Mouse (Mus musculus): ENCODE data around the gene Amot. TPM values are rescaled to one million over a fixed set of nuclear protein-coding genes. Genes with fewer than 3 reads are reported as not detected.

The Amot gene
- polyA plus RNA-seq, 1 experiment from 2014 or later: 11.0 TPM

DNA sequence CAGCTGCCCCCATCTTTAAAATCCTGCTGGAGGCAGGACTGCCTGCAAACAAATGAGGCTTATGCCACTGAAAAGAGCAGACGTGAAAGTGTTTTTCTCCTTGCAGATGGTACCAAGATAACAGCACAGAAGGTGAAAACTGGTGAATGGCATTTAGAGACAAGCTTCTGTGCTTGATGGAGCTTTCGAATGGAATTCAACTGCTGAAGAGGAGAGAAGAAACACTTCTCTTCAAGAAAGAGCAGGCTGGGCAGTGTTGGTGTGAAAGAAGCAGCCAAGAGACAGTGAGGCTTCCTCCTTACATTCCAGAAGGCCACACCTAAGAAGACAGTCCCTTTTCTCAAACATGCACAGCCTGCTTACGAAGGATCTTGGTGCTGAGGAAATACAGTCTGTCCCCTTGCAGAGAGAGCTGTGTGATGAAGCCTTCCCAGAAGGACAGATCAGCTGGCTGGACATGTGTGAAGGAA lies 27.2 kb downstream of the Amot start:
- no peak overlapping the region for H3K4me2 ChIP-seq
- H3K9me3 ChIP-seq: no peaks in the 10 kb centered on the region
- H3K27ac ChIP-seq (replicated peaks): peak overlapping the region; percentile 28; the same call in 1 of the 2 replicates
- 58% methylated on average over 3 of the region's 3 CpGs for WGBS
- no peak for ATAC-seq (ENCODE audit: low read depth)
- 0 out of 2 replicates have a peak, but pooled peaks cover 8% of the 10 kb centered on the region for H3K4me1 ChIP-seq (replicated peaks)
- no peak overlapping the region for H3K9ac ChIP-seq
- H3K36me3 ChIP-seq: no peaks in the 10 kb centered on the region
- no peaks in the 10 kb centered on the region for H3K27me3 ChIP-seq
- H3K4me3 ChIP-seq: no peak overlapping the region

DNA sequence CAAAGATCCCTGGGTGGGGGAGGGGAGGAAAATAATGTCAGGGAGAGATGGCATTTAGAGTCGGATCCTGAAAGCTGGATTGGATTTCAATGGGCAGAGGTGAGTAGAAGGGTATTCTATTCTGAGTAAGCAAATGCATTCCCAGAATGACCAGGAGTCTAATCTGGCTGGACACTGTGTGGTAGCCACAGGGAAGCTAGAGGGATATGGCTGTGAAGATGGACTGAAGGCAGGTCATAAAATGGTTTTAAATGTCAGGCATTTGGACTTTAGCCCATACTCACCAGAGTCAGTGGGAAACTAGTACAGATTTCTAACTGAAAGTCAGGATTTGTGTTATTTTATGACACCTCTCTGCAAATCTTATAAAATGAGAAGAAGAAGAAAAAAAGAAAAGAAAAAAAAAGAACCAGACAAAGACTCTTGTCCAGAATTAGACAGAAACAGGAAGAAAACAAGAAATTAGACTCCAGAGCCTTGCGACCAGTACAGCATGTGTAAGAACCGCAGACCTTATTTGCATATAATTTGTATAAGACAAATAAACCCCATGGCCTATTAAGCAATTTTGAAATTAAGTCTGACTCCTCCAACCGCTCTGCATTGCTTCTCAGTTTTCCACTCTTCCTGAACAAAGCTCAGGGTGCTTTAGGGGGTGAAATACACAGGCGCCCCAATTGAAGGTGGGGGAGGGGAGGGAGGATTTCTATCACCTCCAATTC lies 27.8 kb downstream of the Amot start:
- no peak overlapping the region for H3K4me3 ChIP-seq
- no peaks in the 10 kb centered on the region for H3K36me3 ChIP-seq
- H3K9me3 ChIP-seq: no peaks in the 10 kb centered on the region
- no peak overlapping the region for H3K4me2 ChIP-seq
- H3K27ac ChIP-seq (replicated peaks): peak overlapping the region; percentile 28; the same call in 1 of the 2 replicates
- 66% methylated on average over 5 of the region's 5 CpGs for WGBS
- 0 out of 2 replicates have a peak, but pooled peaks cover 8% of the 10 kb centered on the region for H3K4me1 ChIP-seq (replicated peaks)
- no peaks in the 10 kb centered on the region for H3K27me3 ChIP-seq
- H3K9ac ChIP-seq: no peak overlapping the region
- no peak for ATAC-seq (ENCODE audit: low read depth)

- Histone ChIP-seq H3K27ac (replicated peaks) (no peak overlapping the region), H3K36me3 (0 out of 2 replicates have a peak, but pooled peaks cover 5% of the 10 kb centered on the region), H3K4me1 (replicated peaks) (no peaks in the 10 kb centered on the region), H3K4me3 (no peak overlapping the region), H3K9ac (no peak overlapping the region), H3K4me2 (no peak overlapping the region), H3K27me3 (no peaks in the 10 kb centered on the region), H3K9me3 (no peaks in the 10 kb centered on the region)
- 80% methylated on average over 6 of the region's 6 CpGs for WGBS
- ATAC-seq (ENCODE audit: low read depth): no peak
Observed at GRCm38 (mm10) chrX:145468264-145468663, 36.7 kb downstream of the Amot start.

GRCm38 (mm10) chrX:145463524-145463923 lies 41.5 kb downstream of the Amot start:
- Histone ChIP-seq H3K4me2 (no peak overlapping the region), H3K4me1 (replicated peaks) (no peaks in the 10 kb centered on the region), H3K4me3 (no peak overlapping the region), H3K36me3 (no peaks in the 10 kb centered on the region), H3K27me3 (no peaks in the 10 kb centered on the region; the same call in 1 of the 2 replicates), H3K9me3 (no peaks in the 10 kb centered on the region), H3K27ac (replicated peaks) (no peak overlapping the region), H3K9ac (no peak overlapping the region)
- WGBS: 79% methylated on average over 2 of the region's 2 CpGs
- ATAC-seq (ENCODE audit: low read depth): no peak

- Histone ChIP-seq H3K27me3 (no peaks in the 10 kb centered on the region; the same call in 1 of the 2 replicates), H3K36me3 (no peaks in the 10 kb centered on the region), H3K4me2 (no peak overlapping the region), H3K9ac (no peak overlapping the region), H3K4me3 (no peak overlapping the region), H3K4me1 (replicated peaks) (no peaks in the 10 kb centered on the region), H3K27ac (replicated peaks) (no peak overlapping the region), H3K9me3 (no peaks in the 10 kb centered on the region)
- ATAC-seq (ENCODE audit: low read depth): no peak
- WGBS: 91% methylated on average over 3 of the region's 3 CpGs
Observed at GRCm38 (mm10) chrX:145461339-145461738, 43.6 kb downstream of the Amot start.

DNA sequence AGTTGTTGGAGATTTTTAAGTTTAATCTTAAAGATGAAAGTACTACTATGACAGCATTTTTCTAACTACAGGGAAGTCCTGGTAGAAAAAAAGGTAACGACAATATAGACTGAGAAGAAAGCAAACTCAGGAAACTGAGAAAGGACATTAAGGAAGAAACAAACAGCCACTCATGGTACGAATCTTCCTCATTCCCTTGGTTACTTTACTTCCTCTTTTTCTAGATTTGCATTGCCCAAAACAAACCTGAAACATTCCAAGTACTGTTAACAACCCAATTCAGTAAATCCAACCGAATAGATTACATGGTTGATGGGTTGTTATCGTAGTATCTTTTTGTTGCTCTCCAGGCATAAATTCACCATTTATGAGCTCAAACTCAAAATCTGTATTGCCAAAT lies 48.7 kb downstream of the Amot start:
- Histone ChIP-seq H3K27ac (replicated peaks) (no peak overlapping the region), H3K36me3 (0 out of 2 replicates have a peak, but pooled peaks cover 3% of the 10 kb centered on the region), H3K4me2 (no peak overlapping the region), H3K9me3 (no peaks in the 10 kb centered on the region), H3K27me3 (no peaks in the 10 kb centered on the region), H3K4me3 (no peak overlapping the region), H3K9ac (no peak overlapping the region), H3K4me1 (replicated peaks) (no peaks in the 10 kb centered on the region)
- no peak for ATAC-seq (ENCODE audit: low read depth)
- 88% methylated on average over 4 of the region's 4 CpGs for WGBS

- no peak overlapping the region for H3K27ac ChIP-seq (replicated peaks)
Observed at GRCm38 (mm10) chrX:145455629-145456028, 49.4 kb downstream of the Amot start.

DNA sequence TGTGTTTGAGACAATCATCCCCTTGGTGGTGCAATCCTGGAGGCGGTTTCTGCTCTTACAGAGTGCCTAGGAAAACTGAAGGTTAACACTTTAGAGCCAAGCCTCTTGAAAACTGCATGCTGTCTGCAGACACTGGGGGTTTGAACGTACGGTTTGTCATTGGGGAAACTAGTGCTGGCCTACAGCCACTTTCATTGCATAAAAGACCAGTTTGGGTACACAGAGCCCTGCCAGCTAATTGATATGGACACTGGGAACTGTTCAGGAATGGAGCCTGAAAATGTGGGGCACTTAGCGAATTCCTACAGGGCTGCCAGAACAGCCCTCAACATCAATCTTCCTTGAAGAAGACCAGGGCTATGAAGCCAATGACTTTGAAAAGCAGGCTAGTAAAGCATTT lies 50.2 kb downstream of the Amot start:
- H3K9me3 ChIP-seq: no peaks in the 10 kb centered on the region
- no peak for ATAC-seq (ENCODE audit: low read depth)
- H3K4me2 ChIP-seq: no peak overlapping the region
- no peak overlapping the region for H3K27ac ChIP-seq (replicated peaks)
- H3K9ac ChIP-seq: no peak overlapping the region
- H3K4me3 ChIP-seq: no peak overlapping the region
- WGBS: 84% methylated on average over 4 of the region's 4 CpGs
- no peaks in the 10 kb centered on the region for H3K4me1 ChIP-seq (replicated peaks)
- H3K27me3 ChIP-seq: no peaks in the 10 kb centered on the region
- H3K36me3 ChIP-seq: peaks cover 10% of the 10 kb centered on the region; the same call in 1 of the 2 replicates

More at GRCm38 (mm10) chrX:145455629-145456028, 49.4 kb downstream of the Amot start:
- Histone ChIP-seq H3K27me3 (no peaks in the 10 kb centered on the region), H3K4me1 (replicated peaks) (no peaks in the 10 kb centered on the region), H3K4me3 (no peak overlapping the region), H3K9me3 (no peaks in the 10 kb centered on the region), H3K4me2 (no peak overlapping the region), H3K36me3 (peaks cover 5% of the 10 kb centered on the region; the same call in 1 of the 2 replicates), H3K9ac (no peak overlapping the region)
- WGBS: 91% methylated on average over 6 of the region's 6 CpGs
- ATAC-seq (ENCODE audit: low read depth): no peak

GRCm38 (mm10) chrX:145441526-145441925 lies 63.5 kb downstream of the Amot start:
- H3K4me2 ChIP-seq: no peak overlapping the region
- 87% methylated on average over 2 of the region's 2 CpGs for WGBS
- H3K36me3 ChIP-seq: no peaks in the 10 kb centered on the region
- ATAC-seq (ENCODE audit: low read depth): no peak
- no peaks in the 10 kb centered on the region for H3K27me3 ChIP-seq
- H3K9ac ChIP-seq: no peak overlapping the region
- H3K27ac ChIP-seq (replicated peaks): no peak overlapping the region
- H3K4me1 ChIP-seq (replicated peaks): no peaks in the 10 kb centered on the region
- no peaks in the 10 kb centered on the region for H3K9me3 ChIP-seq
- H3K4me3 ChIP-seq: no peak overlapping the region

DNA sequence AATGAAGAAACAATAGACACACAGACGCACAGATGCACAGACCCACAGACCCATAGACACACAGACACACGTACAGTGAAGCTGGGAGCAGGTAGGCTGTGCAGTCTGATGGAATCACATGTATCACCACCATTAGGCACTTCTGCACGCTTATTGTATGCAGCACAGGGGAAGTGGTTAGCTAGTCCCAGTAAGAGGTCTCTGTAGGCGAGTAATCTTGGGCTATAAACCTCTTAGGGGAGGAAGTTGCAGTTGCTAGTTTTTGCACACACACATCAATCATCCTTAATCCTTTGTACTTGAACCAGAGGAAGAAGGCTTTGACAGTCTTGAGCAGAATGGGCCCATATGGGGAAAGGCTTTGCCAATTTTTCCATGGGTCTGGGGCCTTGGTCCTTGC lies 71.3 kb downstream of the Amot start:
- no peaks in the 10 kb centered on the region for H3K4me1 ChIP-seq (replicated peaks)
- H3K9ac ChIP-seq: no peak overlapping the region
- H3K4me2 ChIP-seq: no peak overlapping the region
- no peaks in the 10 kb centered on the region for H3K36me3 ChIP-seq
- 70% methylated on average over 4 of the region's 4 CpGs for WGBS
- no peak overlapping the region for H3K4me3 ChIP-seq
- H3K9me3 ChIP-seq: no peaks in the 10 kb centered on the region
- no peaks in the 10 kb centered on the region for H3K27me3 ChIP-seq
- ATAC-seq (ENCODE audit: low read depth): no peak
- H3K27ac ChIP-seq (replicated peaks): no peak overlapping the region

- WGBS: 78% methylated on average over 5 of the region's 5 CpGs
Observed at GRCm38 (mm10) chrX:145430836-145431570, 74.0 kb downstream of the Amot start.

GRCm38 (mm10) chrX:145428811-145429210 lies 76.2 kb downstream of the Amot start:
- no peak overlapping the region for H3K27ac ChIP-seq (replicated peaks)
- H3K4me3 ChIP-seq: no peak overlapping the region
- 74% methylated on average over 1 of the region's 1 CpGs for WGBS
- H3K4me2 ChIP-seq: no peak overlapping the region
- no peaks in the 10 kb centered on the region for H3K9me3 ChIP-seq
- no peak overlapping the region for H3K9ac ChIP-seq
- no peaks in the 10 kb centered on the region for H3K36me3 ChIP-seq
- no peaks in the 10 kb centered on the region for H3K4me1 ChIP-seq (replicated peaks)
- H3K27me3 ChIP-seq: no peaks in the 10 kb centered on the region
- ATAC-seq (ENCODE audit: low read depth): no peak

More at GRCm38 (mm10) chrX:145430836-145431570, 74.0 kb downstream of the Amot start:
- no peak overlapping the region for H3K4me2 ChIP-seq
- no peaks in the 10 kb centered on the region for H3K27me3 ChIP-seq
- no peak overlapping the region for H3K27ac ChIP-seq (replicated peaks)
- ATAC-seq (ENCODE audit: low read depth): no peak
- H3K4me3 ChIP-seq: no peak overlapping the region
- no peak overlapping the region for H3K9ac ChIP-seq
- no peaks in the 10 kb centered on the region for H3K4me1 ChIP-seq (replicated peaks)
- no peaks in the 10 kb centered on the region for H3K9me3 ChIP-seq
- H3K36me3 ChIP-seq: no peaks in the 10 kb centered on the region
